Mouse (Mus musculus) B cell, adult 62 days (primary cell): ENCODE data around the gene Gm21732. TPM values are rescaled to one million over a fixed set of nuclear protein-coding genes. Genes with fewer than 3 reads are reported as not detected.

Experiments
- total RNA-seq: library from RNA; stranded (reverse); gene quantifications from 4 replicates; pipeline ENCODE4 v1.2.4, GENCODE M21; 2023

Gene Gm21732
- not detected in 4 replicates for total RNA-seq

DNA sequence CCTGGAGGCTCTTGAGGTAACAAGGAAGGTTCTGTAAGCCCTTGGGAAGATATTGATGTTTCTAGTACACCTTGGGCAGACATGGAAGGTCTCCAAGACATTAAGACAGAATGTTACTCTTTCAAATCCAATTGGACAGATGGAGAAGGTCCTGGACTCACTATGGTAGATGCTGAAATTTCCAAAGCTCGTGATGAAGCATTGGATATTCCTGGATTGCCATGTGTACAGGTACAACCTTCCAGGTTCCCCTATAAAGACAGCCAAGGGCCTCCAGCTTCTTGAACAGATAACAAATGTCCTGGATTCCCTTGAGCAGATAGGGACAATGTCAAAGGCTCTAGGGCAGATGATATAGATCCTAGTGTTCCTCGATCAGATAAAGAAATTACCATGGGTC is at the start of gene Gm21732:
Gene Gm21732, minus strand, starts transcription at position 101 of the 400 bp plus-strand sequence.

Other genes with a start within 250 kb of the Gm21732 start
- gene Gm20897, start 73.5 kb downstream of the Gm21732 start, total RNA-seq: not detected in 4 replicates